Mouse (Mus musculus) spleen, postnatal 10 days (tissue): Measurements from ENCODE around the gene Scgb1b24.

Experiments
- DNase-seq, 2 experiments: peaks; one replicate each; pipeline ENCODE4 v3.0.0; 2021 to 2022; ENCODE audit warnings: low spot score in 2 of 2

Gene Scgb1b24

DNA sequence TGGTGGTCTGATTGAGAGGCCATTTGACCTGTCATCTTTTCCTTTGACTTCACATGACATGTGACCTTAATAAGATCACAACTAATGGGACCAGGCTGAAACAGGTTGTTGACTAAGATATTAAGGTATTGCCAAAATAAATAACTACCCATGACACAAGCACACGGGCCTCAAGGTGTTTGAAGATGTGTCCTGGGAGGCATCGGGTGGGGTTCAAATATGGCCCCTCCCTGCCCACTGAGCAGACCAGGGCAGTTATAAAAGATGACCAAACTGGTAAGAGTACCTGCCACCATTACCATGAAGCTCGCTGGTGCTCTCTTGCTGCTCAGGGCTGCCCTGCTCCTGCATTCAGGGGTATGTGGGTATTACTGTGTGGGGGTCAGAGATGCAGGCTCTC lies at the start of gene Scgb1b24:
Gene Scgb1b24 (plus strand): TSS at position 301 of the 400 bp plus-strand sequence.
- no peak for DNase-seq

GRCm38 (mm10) chr7:33739212-33739611 lies 4.4 kb upstream of the Scgb1b24 start, which contains the start of gene Scgb2b24:
TSS of gene Scgb2b24 (minus strand) at chr7:33739312.
- DNase-seq, result no peak
